Mouse (Mus musculus): ENCODE results near the gene Tmem54.

Gene Tmem54

DNA sequence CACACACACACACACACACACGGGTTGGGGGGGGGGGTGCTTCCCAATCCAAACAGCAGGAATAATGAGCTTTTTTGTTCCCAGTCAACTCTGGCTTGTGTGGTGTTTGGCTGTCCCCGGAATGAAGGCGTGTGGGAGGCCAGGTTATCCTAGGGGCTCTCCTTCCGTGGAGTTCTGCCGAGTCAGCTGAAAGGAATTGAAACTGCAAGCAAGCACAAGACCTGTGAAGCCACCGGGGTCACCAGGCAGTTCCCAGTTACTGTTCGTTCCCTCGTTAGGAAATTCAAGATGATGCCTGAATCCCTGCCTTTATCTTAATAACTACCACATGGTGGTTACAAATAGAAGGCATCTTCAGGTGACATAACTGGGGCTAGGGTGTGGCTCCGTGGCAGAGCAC is 24.0 kb downstream of the Tmem54 start:
- DNase-seq (ENCODE audit: low read depth, low spot score): no peak

- DNase-seq (ENCODE audit: low read depth, low spot score): no peak
These were observed 24.8 kb downstream of the Tmem54 start for GRCm38 (mm10) chr4:129130149-129130548.

DNA sequence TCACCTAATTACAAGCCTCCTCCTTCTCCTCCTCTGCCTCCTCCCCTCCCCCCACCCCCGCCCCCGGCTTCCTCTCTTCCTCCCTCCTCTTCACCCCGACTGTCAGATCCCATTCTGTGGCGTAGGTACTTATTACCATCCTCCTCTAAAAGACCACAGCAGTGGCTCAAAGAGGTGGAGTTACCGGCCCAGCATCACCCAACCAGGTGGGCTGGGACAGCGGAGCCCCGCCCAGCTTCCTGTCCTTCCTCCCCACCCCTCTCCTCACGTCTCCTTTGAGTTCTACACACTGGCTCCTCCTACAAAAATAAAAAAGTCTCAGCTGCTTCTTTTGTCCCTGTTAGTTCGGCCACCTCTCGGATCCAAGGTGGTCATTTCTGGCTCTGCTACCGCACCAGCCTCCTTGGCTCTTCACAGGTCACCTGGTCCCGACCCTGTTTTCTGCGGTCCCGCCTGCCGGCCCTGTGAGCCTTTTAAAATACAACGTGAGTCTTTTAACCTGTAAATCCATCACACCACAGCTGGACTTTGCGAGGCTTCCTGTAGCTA is 25.5 kb downstream of the Tmem54 start:
- peak; percentile 65 for DNase-seq (ENCODE audit: low read depth, low spot score)

GRCm38 (mm10) chr4:129134799-129135585 is 29.6 kb downstream of the Tmem54 start:
- peak; percentile 56 for DNase-seq (ENCODE audit: low read depth, low spot score)

- DNase-seq (ENCODE audit: low read depth, low spot score): no peak
These were observed 30.3 kb downstream of the Tmem54 start for GRCm38 (mm10) chr4:129135637-129136036.

DNA sequence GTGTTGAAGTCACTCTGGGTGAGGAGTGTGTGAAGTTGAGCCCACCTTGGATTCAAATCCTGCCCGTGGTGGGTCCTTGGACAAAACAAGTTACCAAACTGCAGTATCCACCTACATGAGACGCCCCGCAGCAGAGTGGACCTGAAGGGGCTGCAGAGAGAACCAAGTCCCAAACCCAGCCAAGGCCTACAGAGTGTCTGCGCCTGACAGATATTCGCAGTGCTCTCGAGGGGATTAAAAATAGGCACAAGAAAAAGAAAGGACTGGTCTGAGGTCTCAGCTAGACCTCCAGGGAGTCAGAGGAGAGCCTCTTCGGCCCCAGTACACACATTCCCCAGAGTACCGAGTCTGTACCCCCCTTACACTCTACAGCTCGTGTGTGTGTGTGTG is 30.8 kb downstream of the Tmem54 start:
- DNase-seq (ENCODE audit: low read depth, low spot score): no peak

DNA sequence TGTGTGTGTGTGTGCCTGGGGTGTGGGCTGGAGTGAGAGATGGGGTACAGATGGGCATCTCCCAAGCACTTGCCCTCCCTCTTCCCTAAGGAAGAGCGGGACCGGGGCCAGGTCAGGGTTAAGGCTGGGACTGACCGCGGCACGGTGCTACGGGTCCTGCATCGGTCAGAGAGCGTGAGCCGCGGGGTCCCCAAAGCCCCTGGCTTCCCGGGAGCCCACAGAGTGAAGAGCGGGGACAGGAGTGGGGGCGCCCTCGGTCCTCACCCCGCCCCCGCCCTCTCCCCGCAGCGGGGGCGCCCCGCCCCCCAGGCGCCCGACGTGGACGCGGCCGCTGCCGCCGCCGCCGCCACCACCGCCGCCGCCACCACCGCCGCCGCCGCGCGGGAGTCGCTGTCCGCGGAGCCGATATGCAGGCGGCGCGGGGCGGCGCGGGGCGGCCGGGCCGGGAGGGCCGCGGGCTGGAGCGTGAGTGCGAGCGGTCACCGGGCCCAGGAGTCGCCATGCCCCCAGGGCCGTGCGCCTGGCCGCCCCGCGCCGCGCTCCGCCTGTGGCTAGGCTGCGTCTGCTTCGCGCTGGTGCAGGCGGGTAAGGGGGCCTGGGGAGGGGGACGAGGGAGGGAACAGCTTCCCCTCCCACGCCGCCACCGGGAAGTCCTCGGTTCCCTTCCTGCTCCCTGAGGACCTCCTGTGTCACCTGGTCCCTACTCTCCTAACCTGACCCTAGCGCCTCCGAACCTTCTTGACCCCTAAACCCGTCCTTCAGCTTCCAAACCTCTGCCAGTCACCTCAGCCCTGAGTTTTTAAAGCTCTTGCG is 31.4 kb downstream of the Tmem54 start, which contains the start of gene Fndc5:
Gene Fndc5, plus strand, starts transcription at position 421 of the 813 bp plus-strand sequence.
- no peak for DNase-seq (ENCODE audit: low read depth, low spot score)

DNA sequence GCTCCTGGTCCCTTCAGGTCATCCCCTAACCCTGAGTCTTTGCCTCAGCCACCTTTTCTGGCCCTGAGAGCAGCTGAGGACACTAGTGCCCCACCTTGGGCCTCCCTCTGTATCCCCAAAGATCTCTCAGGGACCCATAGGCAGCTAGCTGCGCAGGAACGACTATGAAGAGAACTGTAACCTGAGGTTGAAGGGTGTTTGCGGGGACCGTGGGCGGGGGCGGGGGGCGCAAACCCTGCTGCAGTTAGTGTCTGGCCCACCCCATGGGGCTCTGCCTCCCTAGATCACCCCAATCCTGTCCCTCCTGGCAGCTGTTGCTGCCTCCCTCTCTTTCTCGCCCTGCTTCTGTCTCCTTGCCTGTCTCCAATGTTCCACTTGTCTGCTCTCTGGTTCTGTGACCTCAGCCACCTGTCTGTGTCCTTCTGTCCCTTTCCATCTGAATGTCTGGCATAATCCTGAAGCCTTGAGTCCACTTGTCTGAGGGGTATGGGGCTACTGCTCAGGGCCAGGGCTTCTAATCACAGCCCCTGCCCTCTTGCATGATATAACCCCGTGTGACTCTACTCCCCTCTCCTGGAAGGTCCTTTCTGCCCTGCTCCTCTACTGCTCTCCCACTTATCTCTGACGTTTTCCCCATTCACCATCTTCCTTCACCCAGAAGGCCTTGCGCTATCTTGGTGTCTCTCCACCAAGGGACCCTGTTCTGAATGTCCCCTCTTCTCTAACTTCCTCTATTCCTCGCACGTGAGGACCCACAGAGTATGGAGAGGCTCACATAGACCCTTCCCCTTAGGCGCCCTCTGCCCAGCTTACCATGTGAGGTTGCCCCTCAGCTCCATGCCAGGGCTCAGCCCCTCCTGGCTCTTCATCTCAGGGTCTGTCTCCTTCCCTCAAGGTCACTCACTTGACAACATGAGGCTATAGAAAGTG is 32.3 kb downstream of the Tmem54 start:
- DNase-seq (ENCODE audit: low read depth, low spot score): no peak

- DNase-seq (ENCODE audit: low read depth, low spot score): no peak
These were observed 34.3 kb downstream of the Tmem54 start for GRCm38 (mm10) chr4:129139642-129140041.

GRCm38 (mm10) chr4:129140808-129141207 is 35.5 kb downstream of the Tmem54 start:
- no peak for DNase-seq (ENCODE audit: low read depth, low spot score)

GRCm38 (mm10) chr4:129141560-129142438 is 36.5 kb downstream of the Tmem54 start:
- DNase-seq (ENCODE audit: low read depth, low spot score): no peak

- DNase-seq (ENCODE audit: low read depth, low spot score): no peak
These were observed 37.2 kb downstream of the Tmem54 start for GRCm38 (mm10) chr4:129142439-129143045.

DNA sequence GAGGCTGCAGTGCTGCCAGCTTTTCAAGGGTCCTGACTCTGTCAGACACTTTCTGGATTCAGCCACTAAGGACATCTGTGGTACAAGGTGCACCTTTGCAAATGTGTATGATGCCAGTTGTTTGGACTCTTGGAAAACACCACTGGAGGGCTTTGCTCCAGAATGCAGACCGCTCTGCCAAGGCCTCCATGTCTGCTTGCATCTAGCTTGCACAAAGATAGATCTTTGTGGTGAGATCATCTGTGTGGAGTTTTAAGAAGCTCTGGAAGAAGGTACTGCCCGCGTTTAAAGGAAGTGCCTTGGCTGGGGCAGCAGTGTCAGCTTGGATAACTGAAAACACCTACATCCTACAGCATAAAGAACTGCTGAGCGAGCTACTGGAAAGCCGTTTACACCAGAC is 38.2 kb downstream of the Tmem54 start:
- DNase-seq (ENCODE audit: low read depth, low spot score): no peak

DNA sequence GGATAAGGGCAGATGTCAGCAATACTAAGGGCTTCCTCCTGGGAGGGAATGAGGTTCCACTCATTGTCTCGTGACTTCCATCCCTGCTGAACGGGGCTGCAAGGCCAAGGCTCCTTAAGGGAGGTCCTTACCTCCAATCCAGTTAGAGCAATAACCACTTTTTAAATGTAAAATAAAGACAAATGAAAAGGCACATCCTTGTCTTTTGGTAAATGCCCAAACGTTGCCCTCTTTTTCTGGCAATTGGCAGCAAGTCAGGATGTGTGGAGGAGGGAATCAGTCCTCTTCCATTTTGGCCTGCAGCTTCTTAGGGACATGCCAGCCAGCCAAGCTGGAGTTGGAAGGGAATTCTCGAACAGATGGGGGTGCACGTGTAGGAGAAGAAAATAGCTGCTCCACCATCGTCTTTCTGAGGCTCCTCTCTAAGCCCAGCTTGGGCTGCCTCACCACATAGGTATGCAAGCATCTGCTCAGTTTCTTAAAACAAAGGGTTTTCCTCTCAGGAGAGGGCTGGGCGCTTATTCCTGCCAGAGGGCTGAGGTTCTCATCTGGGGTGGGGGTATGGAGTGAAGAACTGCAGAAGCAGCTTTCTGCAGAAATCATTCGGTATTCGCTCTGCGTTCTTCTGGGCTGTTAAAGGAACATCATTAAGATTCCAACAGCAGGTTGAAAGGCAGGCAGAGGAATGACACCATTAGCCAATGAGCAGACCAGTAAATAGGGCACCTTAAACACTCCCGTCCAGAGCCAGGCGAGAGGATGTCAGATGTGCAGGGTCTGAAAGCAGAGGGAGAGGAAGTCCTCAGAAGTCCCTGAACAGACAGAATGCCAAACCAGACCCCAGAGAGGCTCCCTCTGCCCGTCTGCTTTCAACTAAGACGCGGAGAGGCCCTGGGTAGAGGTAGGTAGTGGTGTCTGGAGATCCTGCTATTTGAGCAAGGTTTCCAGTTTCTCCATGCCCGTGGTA is 39.3 kb downstream of the Tmem54 start:
- no peak for DNase-seq (ENCODE audit: low read depth, low spot score)

DNA sequence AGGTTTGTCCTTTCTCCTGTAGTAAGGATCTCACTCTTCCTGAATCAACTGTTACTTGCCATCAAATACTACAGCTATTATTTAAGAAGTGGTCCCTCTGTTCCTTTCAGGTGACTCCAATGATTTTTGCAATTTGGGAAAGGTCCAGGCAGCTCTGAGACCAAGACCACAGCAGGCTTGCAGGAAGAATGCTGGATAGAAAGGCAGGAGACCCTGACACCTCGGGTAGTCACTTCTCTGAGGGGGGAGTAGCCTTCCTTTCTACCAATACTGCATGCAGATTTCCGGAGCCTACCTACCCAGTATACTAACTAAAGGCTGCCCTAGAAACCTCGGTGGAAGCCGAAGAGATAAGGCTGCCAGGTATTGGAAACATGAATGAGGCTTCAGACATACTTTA is 40.1 kb downstream of the Tmem54 start:
- no peak for DNase-seq (ENCODE audit: low read depth, low spot score)

- DNase-seq (ENCODE audit: low read depth, low spot score): no peak
These were observed 40.6 kb downstream of the Tmem54 start for GRCm38 (mm10) chr4:129145943-129146342.

GRCm38 (mm10) chr4:129146392-129146791 is 41.0 kb downstream of the Tmem54 start:
- DNase-seq (ENCODE audit: low read depth, low spot score): no peak

- DNase-seq (ENCODE audit: low read depth, low spot score): no peak
These were observed 42.3 kb downstream of the Tmem54 start for GRCm38 (mm10) chr4:129147552-129148103.

All from WW6 (cell line).